Mouse (Mus musculus) heart, adult 2 months (tissue): ENCODE results near the gene Oaz3. TPM values are rescaled to one million over a fixed set of nuclear protein-coding genes. Genes with fewer than 3 reads are reported as not detected.

Experiments used
- DNase-seq, 2 experiments: peaks; one replicate each; pipeline ENCODE4 v3.0.0; 2021
- H3K27ac ChIP-seq: fragments of 200-600 bp; 2 replicates; pipeline ENCODE4 v1.8.1; 2022
- H3K27me3 ChIP-seq: fragments of 200-500 bp; 2 replicates; pipeline ENCODE4 v1.6.1; 2012; ENCODE audit warnings: mild to moderate bottlenecking, low read length, inconsistent platforms, mixed read lengths; ENCODE audit not compliant: control insufficient read depth, insufficient read depth
- H3K36me3 ChIP-seq: fragments of 200-500 bp; 2 replicates; pipeline ENCODE4 v1.6.1; 2012; ENCODE audit warnings: low read length, inconsistent platforms; ENCODE audit not compliant: control insufficient read depth, insufficient read depth
- H3K4me1 ChIP-seq: fragments of 200-500 bp; 2 replicates; pipeline ENCODE4 v1.6.1; 2011; ENCODE audit warnings: low read length; ENCODE audit not compliant: control insufficient read depth, insufficient read depth
- H3K4me3 ChIP-seq: fragments of 200-600 bp; 2 replicates; pipeline ENCODE4 v1.8.1; 2022
- H3K79me2 ChIP-seq: fragments of 200-500 bp; replicated peaks from 2 replicates; pipeline ENCODE4 v1.6.1; 2012; ENCODE audit warnings: mild to moderate bottlenecking, inconsistent platforms, low read length, moderate library complexity, mixed read lengths; ENCODE audit not compliant: control insufficient read depth, insufficient read depth
- H3K9ac ChIP-seq: fragments of 200-500 bp; 2 replicates; pipeline ENCODE4 v1.6.1; 2012; ENCODE audit warnings: low read depth, mild to moderate bottlenecking, control low read depth, inconsistent platforms, low read length, mixed read lengths
- CTCF ChIP-seq: fragments of 200-600 bp; IDR thresholded peaks from 2 replicates; pipeline ENCODE4 v1.8.1; 2022; ENCODE audit warnings: antibody characterized with exemption, mild to moderate bottlenecking, moderate library complexity
- EP300 ChIP-seq: fragments of 200-500 bp; IDR thresholded peaks from 2 replicates; pipeline ENCODE4 v1.6.1; 2011; ENCODE audit warnings: low read depth, low read length, control low read depth; ENCODE audit not compliant: insufficient read depth
- POLR2A ChIP-seq: fragments of 200-500 bp; IDR thresholded peaks from 2 replicates; pipeline ENCODE4 v1.6.1; 2011; ENCODE audit warnings: mild to moderate bottlenecking, low read depth, low read length, control low read depth; ENCODE audit not compliant: insufficient read depth
- WGBS: fragments of 180-500 bp; shearing (Covaris S2); methylation state at CpG from one replicate; pipeline ENCODE4 v1.1.7; 2018; 5-methylcytosine and 5-hydroxymethylcytosine counted together
- intact Hi-C: fragments of 180-260 bp; cut with DNase I; formaldehyde crosslinking; loops from one replicate; pipeline ENCODE4 v1.15.1; 2025
- polyA plus RNA-seq: library from polyadenylated mRNA; depleted of rRNA; stranded (reverse); fragments of >200 nt; gene quantifications from 2 replicates; pipeline ENCODE4 v1.2.3, GENCODE M21; 2012
- total RNA-seq, 2 experiments: library from RNA; stranded (reverse); gene quantifications; 2 replicates each; pipeline ENCODE4 v1.2.3; 2021

Oaz3 gene
- total and polyA plus RNA-seq, 3 experiments: 1.1 TPM; not detected in 2

DNA sequence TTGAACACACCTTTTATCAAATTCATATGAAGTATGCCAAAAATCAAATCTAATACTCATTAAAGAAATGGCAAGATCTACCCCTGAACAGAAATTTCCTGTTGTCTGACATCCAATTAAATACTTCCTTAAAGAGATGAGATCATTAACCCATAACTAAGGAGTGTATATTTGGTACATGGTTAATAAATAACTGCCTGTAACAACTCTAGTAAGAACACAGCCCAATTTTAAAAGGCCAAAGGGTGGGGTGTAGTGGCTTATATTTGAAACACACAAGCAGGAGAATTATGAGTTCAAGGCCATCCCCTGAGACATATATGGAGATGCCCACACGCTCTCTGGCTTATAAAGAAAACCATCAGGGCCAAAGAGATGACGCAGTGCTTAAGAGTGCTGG lies 5.7 kb upstream of the Oaz3 start:
- WGBS: 92% methylated on average over 2 of the region's 2 CpGs
- intact Hi-C loops: loop anchor here (10.0 kb wide), 1 partner anchor 135 kb away; the partner anchor contains the start of gene Them4
- H3K79me2 ChIP-seq: no peaks in the 10 kb centered on the region
- no peak overlapping the region for H3K9ac ChIP-seq
- no peak for DNase-seq
- no peak overlapping the region for H3K27ac ChIP-seq
- peaks cover 4% of the 10 kb centered on the region; the same call in 1 of the 2 replicates for H3K36me3 ChIP-seq
- no peak overlapping the region for H3K4me3 ChIP-seq
- H3K4me1 ChIP-seq: no peaks in the 10 kb centered on the region
- H3K27me3 ChIP-seq: no peaks in the 10 kb centered on the region
- TF ChIP-seq CTCF (no peak), POLR2A (no peak), EP300 (no peak)

- Histone ChIP-seq H3K9ac (peak within 1 kb of the TSS; percentile 99), H3K4me3 (peak within 1 kb of the TSS; percentile 94), H3K27ac (peak within 1 kb of the TSS; percentile 85), H3K4me1 (peaks cover 1% of the 10 kb centered on the region), H3K36me3 (peaks cover 2% of the 10 kb centered on the region; the same call in 1 of the 2 replicates), H3K79me2 (0 out of 2 replicates have a peak, but pooled peaks cover 1% of the 10 kb centered on the region), H3K27me3 (0 out of 2 replicates have a peak, but pooled peaks cover 3% of the 10 kb centered on the region)
- peak; percentile 95 to 96 for DNase-seq
- no peak for TF ChIP-seq CTCF
- no peak for TF ChIP-seq EP300
- peak; percentile 89 for TF ChIP-seq POLR2A
- intact Hi-C loops: loop anchor here (2.0 to 10.0 kb wide), 2 partner anchors 70 to 128 kb away; partner anchors contain the start of genes Rorc and Them4
- WGBS: under 1% methylated on average over 39 of the region's 39 CpGs
Measured at GRCm38 (mm10) chr3:94442951-94443596, 641 bp downstream of the Oaz3 start, which contains the start of gene Mrpl9. Gene Mrpl9, plus strand, starts transcription at chr3:94443318.

GRCm38 (mm10) chr3:94441182-94441581 lies 2.5 kb downstream of the Oaz3 start:
- no peaks in the 10 kb centered on the region; the same call in 1 of the 2 replicates for H3K36me3 ChIP-seq
- 0 out of 2 replicates have a peak, but pooled peaks cover 1% of the 10 kb centered on the region for H3K79me2 ChIP-seq
- WGBS: 42% methylated on average over 3 of the region's 3 CpGs
- no peak overlapping the region for H3K4me3 ChIP-seq
- H3K9ac ChIP-seq: no peak overlapping the region
- no peak overlapping the region for H3K27ac ChIP-seq
- no peak for DNase-seq
- TF ChIP-seq CTCF (peak; percentile 46), EP300 (no peak)
- peaks cover 1% of the 10 kb centered on the region for H3K4me1 ChIP-seq
- 0 out of 2 replicates have a peak, but pooled peaks cover 3% of the 10 kb centered on the region for H3K27me3 ChIP-seq
- intact Hi-C loops: loop anchor here (10.0 kb wide), 1 partner anchor 126 kb away; the partner anchor contains the start of gene Them4

GRCm38 (mm10) chr3:94436420-94436819 lies 7.3 kb downstream of the Oaz3 start:
- Histone ChIP-seq H3K36me3 (no peaks in the 10 kb centered on the region), H3K4me3 (no peak overlapping the region), H3K9ac (no peak overlapping the region), H3K27me3 (0 out of 2 replicates have a peak, but pooled peaks cover 3% of the 10 kb centered on the region), H3K79me2 (no peaks in the 10 kb centered on the region), H3K4me1 (no peaks in the 10 kb centered on the region), H3K27ac (no peak overlapping the region)
- intact Hi-C loops: no loop called here
- no peak for DNase-seq
- TF ChIP-seq POLR2A: no peak
- TF ChIP-seq CTCF: no peak
- TF ChIP-seq EP300: no peak
- whole genome bisulfite sequencing: 77% methylated on average over 9 of the region's 9 CpGs

DNA sequence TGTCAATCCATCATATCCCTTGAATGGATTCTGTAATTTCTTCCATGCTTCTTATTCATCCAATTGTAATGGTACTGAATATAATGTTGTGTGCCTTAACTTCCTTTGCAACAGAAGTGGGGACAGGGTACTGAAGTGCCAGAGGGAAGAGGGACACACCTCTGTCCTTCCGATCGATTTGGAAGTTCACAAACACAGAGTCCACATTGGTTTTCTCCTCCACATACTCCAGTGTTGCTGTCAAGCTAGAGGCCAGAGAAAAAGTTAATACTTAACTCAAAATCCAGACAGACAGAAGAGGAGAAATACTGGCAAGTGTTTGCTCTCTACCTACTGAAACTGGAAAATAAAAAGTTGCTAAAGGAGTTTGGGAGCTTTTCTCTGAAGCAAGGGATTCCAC lies 9.4 kb downstream of the Oaz3 start:
- H3K27ac ChIP-seq: no peak overlapping the region
- intact Hi-C loops: no loop called here
- no peaks in the 10 kb centered on the region for H3K4me1 ChIP-seq
- H3K36me3 ChIP-seq: no peaks in the 10 kb centered on the region
- H3K4me3 ChIP-seq: no peak overlapping the region
- WGBS: 87% methylated on average over 2 of the region's 2 CpGs
- no peak for DNase-seq
- no peak overlapping the region for H3K9ac ChIP-seq
- H3K79me2 ChIP-seq: no peaks in the 10 kb centered on the region
- no peak for TF ChIP-seq CTCF
- TF ChIP-seq EP300: no peak
- no peak for TF ChIP-seq POLR2A
- no peaks in the 10 kb centered on the region for H3K27me3 ChIP-seq

- Histone ChIP-seq H3K36me3 (no peaks in the 10 kb centered on the region), H3K27ac (no peak overlapping the region), H3K79me2 (no peaks in the 10 kb centered on the region), H3K4me1 (no peaks in the 10 kb centered on the region), H3K4me3 (no peak overlapping the region), H3K27me3 (no peaks in the 10 kb centered on the region), H3K9ac (no peak overlapping the region)
- DNase-seq: no peak
- no peak for TF ChIP-seq CTCF
- no peak for TF ChIP-seq EP300
- TF ChIP-seq POLR2A: no peak
- 46% methylated on average over 2 of the region's 2 CpGs for WGBS
- intact Hi-C loops: no loop called here
Measured at GRCm38 (mm10) chr3:94430980-94431379, 12.7 kb downstream of the Oaz3 start.
